Mouse (Mus musculus): Measurements from ENCODE around the gene Eno1. TPM values are rescaled to one million over a fixed set of nuclear protein-coding genes. Genes with fewer than 3 reads are reported as not detected.

Gene Eno1
- 995 TPM for polyA plus RNA-seq (2017; shearing (Covaris generic))

GRCm38 (mm10) chr4:150236521-150237481, at the start of gene Eno1:
TSS of gene Eno1 (plus strand) at chr4:150236721.

GRCm38 (mm10) chr4:150201232-150201631, 35.3 kb upstream of the Eno1 start, which contains the start of gene Car6:
TSS of gene Car6 (minus strand) at chr4:150201332.

DNA sequence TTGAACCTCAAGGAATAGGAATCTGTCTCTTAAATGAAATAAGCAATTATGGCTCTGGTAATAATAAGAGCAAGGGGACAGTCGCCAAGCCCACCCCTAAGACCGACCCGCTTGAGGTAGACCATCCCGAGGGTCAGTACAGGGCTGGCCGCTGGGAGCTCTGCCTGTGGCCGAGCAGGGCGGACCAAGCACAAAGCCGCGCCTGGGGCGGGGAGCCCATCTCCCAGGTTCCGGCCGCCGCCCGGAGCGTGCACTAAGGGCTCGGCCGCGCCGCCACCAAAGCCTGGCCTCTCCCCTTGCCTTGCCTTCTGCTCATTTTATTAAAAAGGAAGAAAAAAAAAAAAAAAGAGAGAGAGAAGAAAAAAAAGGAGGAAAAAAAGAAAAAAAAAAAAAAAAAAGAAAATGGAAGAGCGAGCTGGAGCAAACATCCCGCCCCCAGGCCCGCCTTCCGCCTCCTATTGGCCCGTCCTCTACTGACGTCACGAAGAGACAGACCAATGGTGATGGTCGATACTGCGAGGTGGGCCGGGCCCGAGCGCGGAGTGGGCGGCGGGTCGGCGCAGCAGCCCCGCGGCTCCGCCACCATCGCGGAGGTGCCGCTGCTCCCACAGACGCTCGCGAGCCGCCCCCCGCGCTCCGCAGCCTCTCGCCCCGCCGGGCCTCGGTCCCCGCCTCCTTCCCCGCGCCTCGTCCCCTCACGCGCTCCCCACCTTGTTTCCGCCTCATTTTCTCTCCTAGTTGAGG, 44.7 kb downstream of the Eno1 start, which contains the start of gene Rere:
Gene Rere, plus strand, starts transcription at position 629 of the 744 bp plus-strand sequence.

Other genes with a start within 250 kb of the Eno1 start
- gene H6pd, start 227.7 kb upstream of the Eno1 start, polyA plus RNA-seq (2017; shearing (Covaris generic)), result 8.5 TPM
- 0.37 TPM for gene Gpr157, start 149.4 kb upstream of the Eno1 start, polyA plus RNA-seq (2017; shearing (Covaris generic))
- gene Slc2a5, start 117.4 kb upstream of the Eno1 start, polyA plus RNA-seq (2017; shearing (Covaris generic)), result not detected
- not detected for gene Slc2a7, start 87.7 kb upstream of the Eno1 start, polyA plus RNA-seq (2017; shearing (Covaris generic))
- gene Car6, start 35.4 kb upstream of the Eno1 start, polyA plus RNA-seq (2017; shearing (Covaris generic)), result not detected
- 27.1 TPM for gene Rere, start 44.9 kb downstream of the Eno1 start, polyA plus RNA-seq (2017; shearing (Covaris generic))

All from effector memory CD4-positive, alpha-beta T cell, adult 5 months (primary cell).